Mouse (Mus musculus): ENCODE data around the gene Cracr2b. TPM values are rescaled to one million over a fixed set of nuclear protein-coding genes. Genes with fewer than 3 reads are reported as not detected.
A peak's percentile ranks its signal among the peaks of the same experiment; 100 is the strongest.

Gene Cracr2b
- polyA plus RNA-seq (2015; fragmentation: Nextera tagmentation; extraction: Ambion mirVana) = 20.8 and 23.5 TPM in 2 replicates

DNA sequence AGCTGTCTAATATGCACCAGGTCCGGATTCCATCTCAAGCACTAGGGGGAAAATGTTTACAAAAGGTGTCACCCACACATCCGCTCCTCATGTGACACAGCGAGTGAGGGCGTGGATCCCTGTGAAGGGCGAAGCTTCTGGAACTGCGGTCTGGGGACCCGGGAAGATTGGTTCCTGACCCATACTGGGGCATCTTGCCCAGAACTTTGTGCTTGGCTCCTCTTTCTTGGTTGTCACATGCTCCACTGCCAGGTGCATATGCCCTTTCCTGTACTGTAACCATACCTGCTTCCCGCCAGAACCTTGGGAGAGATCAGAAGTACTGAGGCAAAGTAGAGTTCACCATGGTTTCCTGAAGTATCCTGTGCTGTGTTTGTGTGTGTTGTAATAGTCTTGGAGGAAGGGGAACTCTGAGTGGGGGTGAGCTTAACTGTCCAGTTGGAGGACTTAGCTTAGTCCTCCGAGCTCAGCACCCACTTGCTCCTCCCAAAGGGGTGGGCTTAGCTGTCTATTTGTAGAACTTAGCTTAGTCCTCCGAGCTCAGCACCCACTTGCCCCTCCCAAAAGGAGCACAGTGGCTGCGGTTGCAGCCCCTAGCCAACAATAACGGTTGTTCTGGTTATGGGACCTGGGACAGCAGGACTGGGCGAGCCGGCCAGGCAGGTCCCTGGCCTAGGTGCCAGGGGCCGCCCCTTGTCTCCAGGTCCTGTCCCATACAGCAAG is at the start of gene Cracr2b:
Gene Cracr2b (plus strand): TSS at position 704 of the 723 bp plus-strand sequence.
- no peaks in the 10 kb centered on the region for H3K9me3 ChIP-seq (ENCODE audit: control insufficient read depth, low read length)
- no peak for TF ChIP-seq EP300 (optimal IDR thresholded peaks at IDR 0.05)
- no peak for TF ChIP-seq CTCF (IDR thresholded peaks at IDR 0.05; ENCODE audit: low read depth)
- H3K36me3 ChIP-seq (ENCODE audit: control insufficient read depth, insufficient read depth, low read length) = peaks cover 3% of the 10 kb centered on the region; the same call in 1 of the 2 replicates
- H3K27ac ChIP-seq (replicated peaks) = peak within 1 kb of the TSS; percentile 70
- peak within 1 kb of the TSS; percentile 48 for H3K4me3 ChIP-seq (ENCODE audit: low read depth, low read length)
- H3K4me2 ChIP-seq (replicated peaks; ENCODE audit: low read depth) = peak within 1 kb of the TSS; percentile 72
- 0 out of 2 replicates have a peak, but pooled peaks cover 2% of the 10 kb centered on the region for H3K27me3 ChIP-seq (ENCODE audit: control insufficient read depth, insufficient read depth, low read length)
- peak; percentile 66 for DNase-seq (ENCODE audit: low spot score)
- H3K4me1 ChIP-seq (replicated peaks; ENCODE audit: control insufficient read depth, insufficient read depth) = peaks cover 15% of the 10 kb centered on the region
- ATAC-seq (ENCODE audit: low FRiP score, low TSS enrichment) = no peak
- 44% methylated on average over 15 of the region's 15 CpGs for whole genome bisulfite sequencing
- H3K9ac ChIP-seq (ENCODE audit: low read length) = peak within 1 kb of the TSS; percentile 64

DNA sequence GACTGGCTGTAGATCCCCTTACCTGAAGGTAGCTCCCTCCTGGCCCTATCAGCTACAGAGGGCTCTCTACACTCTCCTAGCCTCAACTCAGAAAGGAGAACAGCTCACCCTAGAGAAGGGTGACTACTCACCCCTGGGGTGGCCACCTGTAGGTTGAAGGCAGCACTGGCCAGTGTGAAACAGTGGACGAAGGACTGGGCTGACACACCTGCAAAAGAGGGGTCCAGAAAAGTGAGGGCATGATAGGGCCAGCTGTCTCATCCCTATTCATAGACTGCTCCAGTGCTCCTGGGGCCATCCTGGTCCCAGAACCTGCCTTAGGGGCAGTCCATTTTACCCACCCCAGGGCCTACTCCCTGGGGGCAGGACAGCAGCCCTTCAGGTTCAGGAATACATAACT is 49.2 kb upstream of the Cracr2b start:
- Histone ChIP-seq H3K4me2 (replicated peaks; ENCODE audit: low read depth) (no peak overlapping the region), H3K9ac (ENCODE audit: low read length) (no peak overlapping the region), H3K27me3 (ENCODE audit: control insufficient read depth, insufficient read depth, low read length) (no peaks in the 10 kb centered on the region), H3K4me1 (replicated peaks; ENCODE audit: control insufficient read depth, insufficient read depth) (0 out of 2 replicates have a peak, but pooled peaks cover 3% of the 10 kb centered on the region), H3K27ac (replicated peaks) (no peak overlapping the region), H3K36me3 (ENCODE audit: control insufficient read depth, insufficient read depth, low read length) (peaks cover 6% of the 10 kb centered on the region; the same call in 1 of the 2 replicates), H3K4me3 (ENCODE audit: low read depth, low read length) (no peak overlapping the region), H3K9me3 (ENCODE audit: control insufficient read depth, low read length) (no peaks in the 10 kb centered on the region)
- TF ChIP-seq EP300 (optimal IDR thresholded peaks at IDR 0.05) (no peak), CTCF (IDR thresholded peaks at IDR 0.05; ENCODE audit: low read depth) (no peak)
- WGBS = 93% methylated on average over 1 of the region's 1 CpGs
- ATAC-seq (ENCODE audit: low FRiP score, low TSS enrichment) (no peak), DNase-seq (ENCODE audit: low spot score) (no peak)

DNA sequence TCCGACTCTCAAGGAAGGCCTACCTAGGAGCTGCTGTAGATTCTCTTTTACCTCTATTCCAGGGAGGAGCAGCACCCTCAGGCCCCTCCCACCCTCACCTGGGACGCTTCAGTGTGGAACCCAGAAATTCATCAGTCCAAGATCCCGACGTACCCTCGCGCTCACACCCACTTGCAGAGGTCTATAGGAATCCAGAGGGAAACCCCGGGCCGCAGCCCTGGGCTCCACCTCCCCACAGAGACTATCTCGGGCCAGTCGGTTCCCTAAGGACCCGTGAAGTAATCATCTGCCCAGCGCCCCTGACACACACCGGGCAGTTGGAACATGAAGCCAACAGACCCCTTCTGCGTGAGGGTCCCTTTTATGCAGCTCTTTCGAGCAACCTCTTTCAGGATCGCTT is 47.6 kb upstream of the Cracr2b start:
- Histone ChIP-seq H3K4me3 (ENCODE audit: low read depth, low read length) (peak overlapping the region; percentile 75), H3K9me3 (ENCODE audit: control insufficient read depth, low read length) (no peaks in the 10 kb centered on the region), H3K27me3 (ENCODE audit: control insufficient read depth, insufficient read depth, low read length) (no peaks in the 10 kb centered on the region), H3K9ac (ENCODE audit: low read length) (peak overlapping the region; percentile 83), H3K27ac (replicated peaks) (peak overlapping the region; percentile 70), H3K36me3 (ENCODE audit: control insufficient read depth, insufficient read depth, low read length) (peaks cover 6% of the 10 kb centered on the region; the same call in 1 of the 2 replicates), H3K4me1 (replicated peaks; ENCODE audit: control insufficient read depth, insufficient read depth) (0 out of 2 replicates have a peak, but pooled peaks cover 3% of the 10 kb centered on the region), H3K4me2 (replicated peaks; ENCODE audit: low read depth) (peak overlapping the region; percentile 63)
- DNase-seq (ENCODE audit: low spot score) = no peak
- no peak for TF ChIP-seq EP300 (optimal IDR thresholded peaks at IDR 0.05)
- no peak for TF ChIP-seq CTCF (IDR thresholded peaks at IDR 0.05; ENCODE audit: low read depth)
- 0 out of 2 replicates have a peak, but pooled peaks have one; percentile 1 for ATAC-seq (ENCODE audit: low FRiP score, low TSS enrichment)
- WGBS = 4% methylated on average over 16 of the region's 16 CpGs

DNA sequence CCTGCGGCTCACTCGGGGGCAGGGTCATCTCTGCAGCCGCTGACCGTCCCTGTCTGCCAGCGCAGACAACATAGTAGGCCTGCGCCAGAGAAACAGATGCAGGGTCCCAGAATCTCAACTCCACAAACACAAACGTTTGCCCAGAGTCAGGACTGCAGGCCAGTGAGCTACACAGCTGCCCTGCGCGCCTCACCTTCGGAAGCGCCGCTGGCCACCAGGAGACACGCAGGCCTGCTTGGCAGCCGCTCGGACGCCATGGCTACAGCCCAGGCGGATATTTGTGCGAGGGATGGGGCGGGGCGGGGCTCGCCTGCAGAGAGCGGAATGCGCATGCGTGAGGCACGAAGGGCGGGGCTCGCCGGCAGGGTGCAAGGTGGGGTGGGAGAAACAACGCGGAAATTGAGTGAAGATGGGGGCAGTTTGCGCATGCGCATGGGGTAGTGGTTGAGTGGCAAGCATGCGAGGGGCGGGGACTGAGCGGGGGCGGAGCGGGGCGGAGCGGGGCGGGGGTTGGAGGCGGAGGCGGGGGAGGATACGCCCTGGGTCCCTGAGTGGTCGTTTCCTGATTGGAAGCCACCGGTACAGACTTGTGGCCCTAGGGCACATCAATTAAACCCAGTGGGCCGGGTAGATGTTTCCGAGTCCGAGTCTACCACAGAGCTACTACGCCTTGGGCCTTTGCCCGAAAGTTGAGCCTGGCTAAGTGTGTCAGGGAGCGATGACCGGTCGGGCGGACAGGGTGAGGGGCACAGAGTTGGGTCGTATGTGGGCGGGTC is 46.9 kb upstream of the Cracr2b start, which contains the start of gene Gatd1:
Gene Gatd1 (minus strand): TSS at position 328 of the 776 bp plus-strand sequence.
- peak; percentile 100 for DNase-seq (ENCODE audit: low spot score)
- WGBS = 1% methylated on average over 56 of the region's 56 CpGs
- peak; percentile 92 for ATAC-seq (ENCODE audit: low FRiP score, low TSS enrichment)
- Histone ChIP-seq H3K9ac (ENCODE audit: low read length) (peak within 1 kb of the TSS; percentile 83), H3K36me3 (ENCODE audit: control insufficient read depth, insufficient read depth, low read length) (peaks cover 6% of the 10 kb centered on the region; the same call in 1 of the 2 replicates), H3K4me3 (ENCODE audit: low read depth, low read length) (peak within 1 kb of the TSS; percentile 75), H3K27ac (replicated peaks) (peak within 1 kb of the TSS; percentile 78), H3K27me3 (ENCODE audit: control insufficient read depth, insufficient read depth, low read length) (no peaks in the 10 kb centered on the region), H3K4me2 (replicated peaks; ENCODE audit: low read depth) (peak within 1 kb of the TSS; percentile 67), H3K4me1 (replicated peaks; ENCODE audit: control insufficient read depth, insufficient read depth) (0 out of 2 replicates have a peak, but pooled peaks cover 3% of the 10 kb centered on the region), H3K9me3 (ENCODE audit: control insufficient read depth, low read length) (no peaks in the 10 kb centered on the region)
- no peak for TF ChIP-seq EP300 (optimal IDR thresholded peaks at IDR 0.05)
- TF ChIP-seq CTCF (IDR thresholded peaks at IDR 0.05; ENCODE audit: low read depth) = peak; percentile 47; the same call in 1 of the 2 replicates

DNA sequence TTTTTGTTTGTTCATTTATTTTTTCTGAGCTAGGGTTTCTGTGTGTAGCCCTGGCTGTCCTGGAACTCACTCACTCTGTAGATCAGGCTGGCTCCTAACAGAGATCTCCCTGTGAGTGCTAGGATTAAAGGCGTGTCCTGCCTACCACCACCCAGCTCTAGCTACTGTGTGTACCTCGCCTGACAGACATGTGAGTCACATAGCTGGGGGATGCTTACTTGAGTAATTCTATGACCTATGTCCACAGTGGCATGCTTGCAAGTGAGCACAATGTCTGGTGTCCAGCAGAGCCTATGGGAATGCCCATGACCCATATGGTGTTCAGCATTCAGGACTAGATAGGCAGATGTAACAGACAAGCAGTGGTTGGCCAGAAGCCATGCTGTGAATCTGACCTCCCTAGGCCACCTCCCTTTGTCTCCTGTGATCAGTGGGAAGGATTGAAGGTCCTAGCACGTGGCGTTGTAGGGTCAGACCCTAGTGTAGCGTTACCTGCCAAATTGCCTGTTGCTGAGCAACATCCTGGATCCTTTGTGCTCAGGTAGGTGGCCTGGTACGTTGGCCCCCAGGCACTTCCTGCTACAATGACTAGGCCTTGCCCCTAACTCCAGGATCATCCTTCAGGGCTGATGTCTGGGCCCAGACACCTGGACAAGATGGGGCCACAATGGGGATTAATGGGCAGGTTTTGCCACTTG is 44.6 kb upstream of the Cracr2b start:
- DNase-seq (ENCODE audit: low spot score) = no peak
- peak; percentile 43 for ATAC-seq (ENCODE audit: low FRiP score, low TSS enrichment)
- TF ChIP-seq EP300 (optimal IDR thresholded peaks at IDR 0.05) = no peak
- TF ChIP-seq CTCF (IDR thresholded peaks at IDR 0.05; ENCODE audit: low read depth) = no peak

More for the DNA sequence above, 44.6 kb upstream of the Cracr2b start:
- H3K9me3 ChIP-seq (ENCODE audit: control insufficient read depth, low read length) = no peaks in the 10 kb centered on the region
- no peak overlapping the region for H3K4me3 ChIP-seq (ENCODE audit: low read depth, low read length)
- no peak overlapping the region for H3K9ac ChIP-seq (ENCODE audit: low read length)
- no peak overlapping the region for H3K27ac ChIP-seq (replicated peaks)
- no peaks in the 10 kb centered on the region for H3K27me3 ChIP-seq (ENCODE audit: control insufficient read depth, insufficient read depth, low read length)
- WGBS = 75% methylated on average over 6 of the region's 6 CpGs
- no peak overlapping the region for H3K4me2 ChIP-seq (replicated peaks; ENCODE audit: low read depth)
- no peaks in the 10 kb centered on the region; the same call in 1 of the 2 replicates for H3K36me3 ChIP-seq (ENCODE audit: control insufficient read depth, insufficient read depth, low read length)
- 0 out of 2 replicates have a peak, but pooled peaks cover 3% of the 10 kb centered on the region for H3K4me1 ChIP-seq (replicated peaks; ENCODE audit: control insufficient read depth, insufficient read depth)
